Comparison of ENCODE assay signal across 18 mouse cellular contexts in the genomic region with DNA sequence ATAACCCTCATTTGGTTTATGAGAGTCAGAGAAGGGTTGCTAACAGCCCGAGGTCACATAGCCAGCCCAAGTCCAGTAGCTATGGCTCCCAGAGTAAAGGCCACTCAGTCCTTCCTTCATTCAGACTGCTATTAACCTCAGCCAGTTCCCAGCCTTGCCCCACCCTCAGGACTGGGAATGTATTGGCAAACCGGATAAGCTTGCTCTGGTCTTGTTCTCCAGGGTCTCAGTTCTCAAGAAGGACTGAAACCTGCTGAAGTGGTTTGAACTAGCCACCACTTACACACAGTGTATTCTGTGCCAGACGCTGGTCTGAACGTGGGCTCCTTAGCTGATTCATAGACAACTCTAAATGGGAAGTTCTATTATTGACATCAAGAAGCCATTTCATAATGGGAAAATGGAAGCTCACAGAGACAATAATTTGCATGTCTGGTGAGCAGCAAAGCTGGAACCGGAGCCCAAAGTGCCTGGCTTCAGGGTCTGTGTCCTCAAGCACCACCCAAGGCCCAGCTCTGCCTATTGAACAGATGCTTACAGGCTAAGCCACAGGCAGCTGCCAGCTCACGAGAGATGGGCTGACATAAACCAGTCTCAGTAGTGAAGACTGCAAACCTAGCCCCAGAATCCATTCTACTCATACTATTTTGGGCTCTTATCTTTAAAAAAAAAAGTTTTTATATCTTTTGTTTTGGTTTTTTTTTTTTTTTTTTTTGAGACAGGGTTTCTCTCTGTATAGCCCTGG. TPM values are rescaled to one million over a fixed set of nuclear protein-coding genes. Genes with fewer than 3 reads are reported as not detected.
DNase-seq lines count a peak whose midpoint lies in the region; ATAC-seq and TF ChIP-seq lines count a peak whose summit lies in the region.
"Had no signal": no experiment of that assay in that cellular context is flagged by ENCODE, and none has a peak within 500 bp of the region (broad histone marks: within the 10 kb centered on the region; RNA-seq: fewer than 3 reads in every experiment).

No protein-coding gene starts in this region.

- WGBS in kidney, postnatal 0 days: 66% methylated on average over 6 of the region's 6 CpGs
- 43% methylated on average over 6 of the region's 6 CpGs for WGBS in intestine, postnatal 0 days
- WGBS in stomach, postnatal 0 days: 48% methylated on average over 6 of the region's 6 CpGs
- 75% methylated on average over 6 of the region's 6 CpGs for WGBS in forebrain, embryonic 13.5 days

- H3K4me1 ChIP-seq in kidney, postnatal 0 days (replicated peaks; ENCODE audit: insufficient read depth, low read length): 0 out of 2 replicates have a peak, but pooled peaks cover 6% of the 10 kb centered on the region
- H3K4me1 ChIP-seq in intestine, postnatal 0 days (replicated peaks; ENCODE audit: control insufficient read depth, insufficient read depth, low read length): no peaks in the 10 kb centered on the region; the same call in 1 of the 2 replicates
- no peaks in the 10 kb centered on the region; the same call in 1 of the 2 replicates for H3K4me1 ChIP-seq in stomach, postnatal 0 days (replicated peaks; ENCODE audit: control insufficient read depth, insufficient read depth)
- H3K4me1 ChIP-seq in forebrain, embryonic 13.5 days: no peaks in the 10 kb centered on the region
- H3K4me1 ChIP-seq: midbrain, embryonic 15.5 days had no signal

- no peak overlapping the region for H3K4me2 ChIP-seq in kidney, postnatal 0 days (ENCODE audit: low read length)
- no peak overlapping the region for H3K4me2 ChIP-seq in intestine, postnatal 0 days (replicated peaks; ENCODE audit: low read depth)
- H3K4me2 ChIP-seq in stomach, postnatal 0 days (replicated peaks; ENCODE audit: low read depth): no peak overlapping the region
- no peak overlapping the region for H3K4me2 ChIP-seq in forebrain, embryonic 13.5 days
- H3K4me2 ChIP-seq: limb, embryonic 12.5 days; liver, embryonic 13.5 days; midbrain, embryonic 15.5 days had no signal

- TF ChIP-seq CTCF in kidney, postnatal 0 days (IDR thresholded peaks at IDR 0.05; ENCODE audit: low read depth): no peak
- no peak for TF ChIP-seq CTCF in intestine, postnatal 0 days (IDR thresholded peaks at IDR 0.05; ENCODE audit: low read depth)
- no peak for TF ChIP-seq CTCF in stomach, postnatal 0 days (IDR thresholded peaks at IDR 0.05; ENCODE audit: low read depth)

- H3K4me3 ChIP-seq in kidney, postnatal 0 days (replicated peaks; ENCODE audit: low read depth, low read length): no peak overlapping the region
- H3K4me3 ChIP-seq in intestine, postnatal 0 days (ENCODE audit: low read depth, low read length): no peak overlapping the region
- H3K4me3 ChIP-seq in stomach, postnatal 0 days (ENCODE audit: low read depth, low read length): no peak overlapping the region
- H3K4me3 ChIP-seq in forebrain, embryonic 13.5 days: no peak overlapping the region
- H3K4me3 ChIP-seq: heart, adult 2 months; hindbrain, embryonic 10.5 days; limb, embryonic 12.5 days; liver, embryonic 13.5 days; megakaryocyte, embryonic 14.5 days; midbrain, embryonic 15.5 days had no signal

- H3K36me3 ChIP-seq in kidney, postnatal 0 days (ENCODE audit: insufficient read depth, low read length): no peaks in the 10 kb centered on the region
- H3K36me3 ChIP-seq in intestine, postnatal 0 days (ENCODE audit: control insufficient read depth, insufficient read depth): no peaks in the 10 kb centered on the region
- H3K36me3 ChIP-seq in stomach, postnatal 0 days (ENCODE audit: control insufficient read depth, insufficient read depth, low read length): no peaks in the 10 kb centered on the region
- H3K36me3 ChIP-seq in forebrain, embryonic 13.5 days (ENCODE audit: poor library complexity, severe bottlenecking): no peaks in the 10 kb centered on the region
- H3K36me3 ChIP-seq: hindbrain, embryonic 10.5 days; limb, embryonic 12.5 days; liver, embryonic 13.5 days; midbrain, embryonic 15.5 days had no signal

- no peaks in the 10 kb centered on the region for H3K27me3 ChIP-seq in kidney, postnatal 0 days (ENCODE audit: insufficient read depth, low read length)
- no peaks in the 10 kb centered on the region for H3K27me3 ChIP-seq in intestine, postnatal 0 days (replicated peaks; ENCODE audit: control insufficient read depth, insufficient read depth, low read length)
- no peaks in the 10 kb centered on the region for H3K27me3 ChIP-seq in stomach, postnatal 0 days (ENCODE audit: control insufficient read depth, insufficient read depth, low read length)
- no peaks in the 10 kb centered on the region for H3K27me3 ChIP-seq in forebrain, embryonic 13.5 days
- H3K27me3 ChIP-seq: limb, embryonic 12.5 days; liver, embryonic 13.5 days; midbrain, embryonic 15.5 days had no signal

- H3K9me3 ChIP-seq in kidney, postnatal 0 days (replicated peaks; ENCODE audit: low read length): no peaks in the 10 kb centered on the region
- H3K9me3 ChIP-seq in intestine, postnatal 0 days (ENCODE audit: control insufficient read depth): no peaks in the 10 kb centered on the region
- no peaks in the 10 kb centered on the region for H3K9me3 ChIP-seq in stomach, postnatal 0 days (ENCODE audit: control insufficient read depth, low read length)
- H3K9me3 ChIP-seq in forebrain, embryonic 13.5 days (replicated peaks): no peaks in the 10 kb centered on the region; the same call in 1 of the 2 replicates
- H3K9me3 ChIP-seq: hindbrain, embryonic 10.5 days; limb, embryonic 12.5 days; liver, embryonic 13.5 days; midbrain, embryonic 15.5 days had no signal

- DNase-seq in kidney, postnatal 0 days (ENCODE audit: low spot score): no peak
- DNase-seq in kidney, adult 8-10 months: no peak
- DNase-seq in lung, postnatal 25 days (ENCODE audit: low spot score): peak; percentile 64
- peak; percentile 62 for DNase-seq in stomach, postnatal 0 days (ENCODE audit: low spot score)
- no peak for DNase-seq in layer of hippocampus, adult 9-10 months (ENCODE audit: low spot score)
- DNase-seq: cerebellum, adult 9-10 months; gastrocnemius, postnatal 14 days; heart, adult 2 months; liver, embryonic 13.5 days; right cerebral cortex, adult 18-20 months; spleen, adult 18-20 months; thymus, postnatal 36 days had no signal

- no peak overlapping the region for H3K27ac ChIP-seq in kidney, postnatal 0 days
- peak overlapping the region; percentile 46 for H3K27ac ChIP-seq in intestine, postnatal 0 days (ENCODE audit: low read depth, low read length)
- peak overlapping the region; percentile 73 for H3K27ac ChIP-seq in stomach, postnatal 0 days (replicated peaks)
- H3K27ac ChIP-seq in forebrain, embryonic 13.5 days: no peak overlapping the region
- H3K27ac ChIP-seq: heart, adult 2 months; hindbrain, embryonic 10.5 days; limb, embryonic 12.5 days; liver, embryonic 13.5 days; midbrain, embryonic 15.5 days had no signal

- peak; percentile 64 for TF ChIP-seq EP300 in stomach, postnatal 0 days (optimal IDR thresholded peaks at IDR 0.05)

- no peak overlapping the region for H3K9ac ChIP-seq in kidney, postnatal 0 days (ENCODE audit: low read depth, low read length)
- no peak overlapping the region for H3K9ac ChIP-seq in intestine, postnatal 0 days (ENCODE audit: low read depth, low read length)
- H3K9ac ChIP-seq in stomach, postnatal 0 days (ENCODE audit: low read length): no peak overlapping the region
- H3K9ac ChIP-seq in forebrain, embryonic 13.5 days: no peak overlapping the region
- H3K9ac ChIP-seq: limb, embryonic 12.5 days; liver, embryonic 13.5 days; midbrain, embryonic 15.5 days had no signal

- 0 out of 2 replicates have a peak, but pooled peaks have one; percentile 33 for ATAC-seq in kidney, postnatal 0 days (replicated peaks; ENCODE audit: low FRiP score, low read depth)
- no peak for ATAC-seq in intestine, postnatal 0 days
- ATAC-seq in stomach, postnatal 0 days (ENCODE audit: low FRiP score, low TSS enrichment): peak; percentile 53; the same call in 1 of the 2 replicates
- ATAC-seq in forebrain, embryonic 13.5 days: no peak
- ATAC-seq: midbrain, embryonic 15.5 days had no signal

RNA-seq across cellular contexts. Expression of gene Gm10073, which starts 8.3 kb away (rescaled TPM):
- polyA plus RNA-seq in kidney, postnatal 0 days (2015; fragmentation: Nextera tagmentation; extraction: Ambion mirVana): 10.5 and 15.1 TPM in 2 replicates
- 8.8 and 9.2 TPM in 2 replicates for polyA plus RNA-seq in intestine, postnatal 0 days (2015; fragmentation: Nextera tagmentation; extraction: Ambion mirVana)
- polyA plus RNA-seq in stomach, postnatal 0 days (2015; fragmentation: Nextera tagmentation; extraction: Ambion mirVana): 13.8 and 14.2 TPM in 2 replicates
- 6.9 and 9.8 TPM in 2 replicates for polyA plus RNA-seq in forebrain, embryonic 13.5 days (2015; fragmentation: Nextera tagmentation; extraction: Ambion mirVana)

RNA-seq across cellular contexts. Expression of gene Cdh1, which starts 21.6 kb away (rescaled TPM):
- 74.0 and 89.3 TPM in 2 replicates for polyA plus RNA-seq in kidney, postnatal 0 days (2015; fragmentation: Nextera tagmentation; extraction: Ambion mirVana)
- 82.1 and 88.1 TPM in 2 replicates for polyA plus RNA-seq in intestine, postnatal 0 days (2015; fragmentation: Nextera tagmentation; extraction: Ambion mirVana)
- 118 and 131 TPM in 2 replicates for polyA plus RNA-seq in stomach, postnatal 0 days (2015; fragmentation: Nextera tagmentation; extraction: Ambion mirVana)
- polyA plus RNA-seq in forebrain, embryonic 13.5 days (2015; fragmentation: Nextera tagmentation; extraction: Ambion mirVana): 0.53 and 0.58 TPM in 2 replicates

Comparison
In these comparisons a context has a peak if more than half of its experiments do, and no peak if none do; other contexts are left out.
1. ATAC-seq: peak in kidney, postnatal 0 days (single experiment) and stomach, postnatal 0 days (single experiment); none in intestine, postnatal 0 days (single experiment) and forebrain, embryonic 13.5 days (single experiment).
2. DNase-seq: peak in lung, postnatal 25 days (single experiment) and stomach, postnatal 0 days (single experiment); none in kidney, postnatal 0 days (single experiment), kidney, adult 8-10 months (0 of 2) and layer of hippocampus, adult 9-10 months (single experiment).
3. H3K27ac ChIP-seq: peak in intestine, postnatal 0 days (single experiment) and stomach, postnatal 0 days (single experiment); none in kidney, postnatal 0 days (single experiment) and forebrain, embryonic 13.5 days (single experiment).
4. RNA of gene Cdh1, which starts 21.6 kb away (polyA plus RNA-seq): 118 to 131 TPM in stomach, postnatal 0 days, 82.1 to 88.1 TPM in intestine, postnatal 0 days and 74.0 to 89.3 TPM in kidney, postnatal 0 days; 0.53 to 0.58 TPM in forebrain, embryonic 13.5 days; every median in the first group is over 10 times any median in the second.